Mouse (Mus musculus) ES-E14 (cell line): ENCODE data around the gene Gjc3. TPM values are rescaled to one million over a fixed set of nuclear protein-coding genes. Genes with fewer than 3 reads are reported as not detected.

Source experiments
- DNase-seq: peaks from one replicate; pipeline ENCODE4 v3.0.0-alpha.2; 2013; ENCODE audit warnings: low read depth, low spot score
- H3K27ac ChIP-seq: 2 replicates; pipeline ENCODE4 v1.5.1; 2012; ENCODE audit warnings: low read depth, mild to moderate bottlenecking, low read length, moderate library complexity, mixed read lengths; ENCODE audit not compliant: poor library complexity, insufficient read depth, severe bottlenecking
- H3K36me3 ChIP-seq: 2 replicates; pipeline ENCODE4 v1.6.1; 2012; ENCODE audit warnings: mild to moderate bottlenecking, low read length, moderate library complexity, mixed read lengths; ENCODE audit not compliant: control insufficient read depth, poor library complexity, insufficient read depth, severe bottlenecking
- H3K4me1 ChIP-seq, 2 experiments: fragments of 150-350 bp in 1 of 2; sonication (generic) in 1 of 2; 2 replicates each; pipeline ENCODE4 v1.6.1; 2012; ENCODE audit warnings: low read length in 2 of 2, mild to moderate bottlenecking in 1 of 2, mixed read lengths in 1 of 2; ENCODE audit not compliant: control insufficient read depth in 2 of 2, insufficient read depth in 2 of 2, poor library complexity in 1 of 2
- H3K4me3 ChIP-seq, 2 experiments: fragments of 150-350 bp in 1 of 2; sonication (generic) in 1 of 2; 2 replicates each; pipeline ENCODE4 v1.5.1; 2012; ENCODE audit warnings: low read length in 2 of 2, low read depth in 1 of 2, mild to moderate bottlenecking in 1 of 2, mixed read lengths in 1 of 2; ENCODE audit not compliant: insufficient read depth in 1 of 2, poor library complexity in 1 of 2, severe bottlenecking in 1 of 2
- H3K9ac ChIP-seq: 2 replicates; pipeline ENCODE4 v1.6.1; 2012; ENCODE audit warnings: low read depth, mild to moderate bottlenecking, low read length, mixed read lengths; ENCODE audit not compliant: poor library complexity, insufficient read depth, severe bottlenecking
- H3K9me3 ChIP-seq: fragments of 150-350 bp; sonication (generic); 2 replicates; pipeline ENCODE4 v1.6.1; 2012; ENCODE audit warnings: low read depth, mild to moderate bottlenecking, low read length; ENCODE audit not compliant: control insufficient read depth, insufficient read depth
- CHD2 ChIP-seq: IDR thresholded peaks from 2 replicates; pipeline ENCODE4 v1.6.1; 2014; ENCODE audit warnings: mild to moderate bottlenecking, low read depth, low read length, inconsistent platforms
- HCFC1 ChIP-seq: IDR thresholded peaks from 2 replicates; pipeline ENCODE4 v1.6.1; 2012; ENCODE audit warnings: low read length, inconsistent platforms, borderline replicate concordance; ENCODE audit not compliant: insufficient read depth
- MAFK ChIP-seq: IDR thresholded peaks from 2 replicates; pipeline ENCODE4 v1.6.1; 2014; ENCODE audit warnings: mild to moderate bottlenecking, low read depth, low read length, inconsistent platforms; ENCODE audit not compliant: insufficient read depth
- ZC3H11A ChIP-seq: IDR thresholded peaks from 2 replicates; pipeline ENCODE4 v1.6.1; 2012; ENCODE audit warnings: low read depth, mild to moderate bottlenecking, inconsistent platforms, low read length, borderline replicate concordance
- ZNF384 ChIP-seq: IDR thresholded peaks from 2 replicates; pipeline ENCODE4 v1.6.1; 2012; ENCODE audit warnings: low read depth, low read length, inconsistent platforms
- in situ Hi-C, 2 experiments: fragments of 600-800 bp; cut with MboI; formaldehyde crosslinking; loops; one replicate each; pipeline ENCODE4 v1.15.1; 2025; ENCODE audit warnings: low sequenced_read_pairs in 2 of 2, inconsistent platforms in 1 of 2; ENCODE audit not compliant: unreplicated experiment in 2 of 2
- total RNA-seq: library from RNA; depleted of rRNA; stranded (reverse); fragments of 300-350 nt; gene quantifications from 2 replicates; pipeline ENCODE4 v1.2.3, GENCODE M21; 2012

Gene Gjc3
- total RNA-seq, 1 experiment = 0.04 TPM

- Histone ChIP-seq H3K4me1 (no peaks in the 10 kb centered on the region), H3K27ac (no peak overlapping the region), H3K4me3 (no peak overlapping the region), H3K9ac (no peak overlapping the region), H3K9me3 (no peaks in the 10 kb centered on the region), H3K36me3 (no peaks in the 10 kb centered on the region)
- no peak for DNase-seq
- TF ChIP-seq ZC3H11A (peak; percentile 18; the same call in 1 of the 2 replicates), MAFK (no peak)
- in situ Hi-C loops = loop anchor here (5.0 to 10.0 kb wide), 2 partner anchors 81 to 88 kb away; no protein-coding TSS in a partner anchor
These were observed 10.3 kb upstream of the Gjc3 start for GRCm38 (mm10) chr5:137973161-137973560.

- Histone ChIP-seq H3K9ac (no peak overlapping the region), H3K4me1 (no peaks in the 10 kb centered on the region), H3K27ac (no peak overlapping the region), H3K9me3 (no peaks in the 10 kb centered on the region), H3K4me3 (no peak overlapping the region), H3K36me3 (no peaks in the 10 kb centered on the region)
- TF ChIP-seq HCFC1 (no peak), ZNF384 (no peak), ZC3H11A (no peak), MAFK (no peak), CHD2 (no peak)
- DNase-seq = no peak
- in situ Hi-C loops = no loop called here
These were observed 3.6 kb upstream of the Gjc3 start for GRCm38 (mm10) chr5:137966492-137966891.

- Histone ChIP-seq H3K36me3 (no peaks in the 10 kb centered on the region), H3K9me3 (no peaks in the 10 kb centered on the region), H3K9ac (no peak overlapping the region), H3K27ac (no peak overlapping the region), H3K4me1 (no peaks in the 10 kb centered on the region; a peak in 1 of 4 replicates), H3K4me3 (no peak overlapping the region)
- DNase-seq = no peak
- in situ Hi-C loops = loop anchor here in 1 of 2 experiments (10.0 kb wide), 1 partner anchor 62 kb away; no protein-coding TSS in a partner anchor
- TF ChIP-seq MAFK = no peak
- no peak for TF ChIP-seq HCFC1
- TF ChIP-seq ZNF384 = no peak
- TF ChIP-seq CHD2 = no peak
- no peak for TF ChIP-seq ZC3H11A
These were observed 6.5 kb downstream of the Gjc3 start for GRCm38 (mm10) chr5:137956404-137956803.

- in situ Hi-C loops = loop anchor here in 1 of 2 experiments (10.0 kb wide), 1 partner anchor 56 kb away; no protein-coding TSS in a partner anchor
These were observed 11.7 kb downstream of the Gjc3 start for GRCm38 (mm10) chr5:137951218-137951617.

GRCm38 (mm10) chr5:137947303-137947702, 15.6 kb downstream of the Gjc3 start:
- Histone ChIP-seq H3K27ac (no peak overlapping the region), H3K36me3 (no peaks in the 10 kb centered on the region), H3K9me3 (no peaks in the 10 kb centered on the region), H3K4me1 (no peaks in the 10 kb centered on the region; a peak in 1 of 4 replicates), H3K4me3 (no peak overlapping the region), H3K9ac (no peak overlapping the region)
- TF ChIP-seq MAFK (no peak), ZNF384 (no peak), HCFC1 (no peak), CHD2 (no peak), ZC3H11A (no peak)
- in situ Hi-C loops = no loop called here
- no peak for DNase-seq

More at GRCm38 (mm10) chr5:137951218-137951617, 11.7 kb downstream of the Gjc3 start:
- Histone ChIP-seq H3K9me3 (no peaks in the 10 kb centered on the region), H3K4me3 (no peak overlapping the region), H3K36me3 (no peaks in the 10 kb centered on the region), H3K27ac (no peak overlapping the region), H3K9ac (no peak overlapping the region), H3K4me1 (no peaks in the 10 kb centered on the region; a peak in 1 of 4 replicates)
- TF ChIP-seq MAFK (no peak), ZC3H11A (peak; percentile 44; the same call in 1 of the 2 replicates)
- no peak for DNase-seq
